Mouse (Mus musculus): ENCODE results near the gene Rnf5. TPM values are rescaled to one million over a fixed set of nuclear protein-coding genes. Genes with fewer than 3 reads are reported as not detected.

Rnf5 gene
- total RNA-seq, 2 experiments from 2014 or later, result 22.0 to 22.1 TPM

DNA sequence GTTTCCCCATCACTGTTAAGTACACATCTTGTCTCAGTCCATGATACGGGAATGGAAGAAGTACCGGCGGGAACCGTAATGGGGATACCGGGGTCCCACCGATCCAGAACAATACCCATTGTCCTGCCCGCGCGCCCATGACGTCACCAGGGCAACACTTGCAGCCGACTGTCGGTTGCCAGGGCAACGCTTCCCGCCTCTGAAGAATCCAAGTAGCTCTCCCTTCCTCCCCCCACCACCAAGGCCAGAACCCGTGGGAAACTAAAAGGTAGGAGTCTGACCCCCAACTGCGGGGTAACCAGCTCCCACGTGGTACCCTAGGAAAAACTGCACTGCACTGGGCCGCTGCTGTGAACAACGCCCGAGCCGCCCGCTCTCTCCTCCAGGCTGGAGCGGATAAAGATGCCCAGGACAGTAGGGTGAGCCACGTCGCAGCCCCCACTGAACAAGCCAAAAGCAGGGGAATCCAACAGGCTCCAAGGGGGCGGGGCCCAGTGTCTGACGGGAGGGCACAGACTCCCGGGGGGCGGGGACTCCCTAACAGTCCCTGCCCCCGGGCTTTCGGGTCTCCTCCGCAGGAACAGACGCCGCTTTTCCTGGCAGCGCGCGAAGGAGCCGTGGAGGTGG, 16.6 kb downstream of the Rnf5 start:
- peak; percentile 59 for DNase-seq (ENCODE audit: low spot score)

DNA sequence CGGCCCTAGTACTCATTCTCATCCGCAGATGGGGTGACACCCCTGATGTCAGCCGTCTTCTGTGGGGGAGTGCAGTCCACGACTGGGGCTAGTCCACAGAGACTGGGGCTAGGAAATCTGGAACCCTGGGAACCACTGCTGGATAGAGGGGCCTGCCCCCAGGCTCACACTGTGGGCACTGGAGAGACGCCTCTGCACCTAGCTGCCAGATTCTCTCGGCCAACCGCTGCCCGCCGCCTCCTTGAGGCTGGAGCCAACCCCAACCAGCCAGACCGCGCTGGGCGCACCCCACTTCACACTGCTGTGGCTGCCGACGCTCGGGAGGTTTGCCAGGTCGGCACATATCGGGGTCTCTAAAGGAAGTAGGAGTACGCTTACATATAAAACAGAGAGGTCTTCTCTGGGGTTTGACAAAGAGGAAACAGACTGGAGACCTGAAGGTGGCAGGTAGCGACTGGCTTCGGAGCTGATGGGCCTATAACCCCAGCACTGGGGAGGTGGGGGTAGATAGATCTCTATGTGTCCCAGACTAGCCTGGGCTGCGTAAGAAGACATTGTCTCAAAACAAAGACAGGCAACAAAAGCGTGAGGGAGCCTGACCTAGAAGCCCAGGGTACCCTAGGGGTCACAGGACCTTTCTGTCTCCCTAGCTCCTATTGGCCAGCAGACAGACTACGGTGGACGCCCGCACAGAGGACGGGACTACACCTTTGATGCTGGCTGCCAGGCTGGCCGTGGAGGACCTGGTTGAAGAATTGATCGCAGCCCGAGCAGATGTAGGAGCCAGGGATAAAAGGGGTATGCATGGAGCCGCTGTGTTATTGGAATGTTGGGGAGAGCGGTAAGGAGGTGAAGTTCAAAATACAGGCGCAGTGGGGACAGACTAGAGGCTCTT, 17.4 kb downstream of the Rnf5 start:
- DNase-seq (ENCODE audit: low spot score), result no peak

DNA sequence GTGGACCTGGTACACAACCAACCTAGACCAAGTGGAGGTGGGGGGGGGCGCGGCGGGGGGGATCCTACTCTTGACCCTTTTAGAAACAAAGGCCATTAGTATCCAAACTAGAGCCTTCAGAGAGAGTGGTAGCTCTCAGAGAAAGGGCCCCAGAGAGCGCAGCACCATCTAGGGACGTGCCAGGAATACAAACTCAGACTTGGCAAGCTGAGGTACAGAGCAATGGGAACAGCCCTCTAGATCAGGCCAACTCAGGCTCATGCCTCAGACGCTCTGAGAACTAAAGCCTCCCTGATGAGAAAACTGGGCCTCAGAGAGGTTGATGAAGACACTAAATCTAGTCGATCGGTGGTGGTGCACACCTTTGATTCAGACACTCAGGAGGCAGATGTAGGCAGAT, 18.4 kb downstream of the Rnf5 start:
- no peak for DNase-seq (ENCODE audit: low spot score)

DNA sequence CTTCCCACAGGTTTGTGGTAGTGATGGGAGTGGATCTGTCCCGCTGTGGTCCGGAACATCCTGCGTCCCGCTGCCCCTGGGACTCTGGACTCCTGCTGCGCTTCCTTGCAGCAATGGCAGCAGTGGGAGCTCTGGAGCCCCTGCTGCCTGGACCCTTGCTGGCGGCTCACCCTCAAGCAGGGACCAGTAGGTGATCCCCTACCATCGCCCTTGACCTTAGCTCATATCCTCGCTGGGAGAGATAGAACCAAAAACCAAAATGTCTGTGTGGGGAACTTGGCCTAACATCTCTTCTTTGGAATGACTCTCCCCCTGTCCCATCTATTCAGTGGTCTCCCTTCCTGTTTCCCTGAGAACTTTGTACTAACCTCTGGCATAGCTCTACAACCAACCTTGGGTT, 19.7 kb downstream of the Rnf5 start:
- DNase-seq (ENCODE audit: low spot score), result no peak

DNA sequence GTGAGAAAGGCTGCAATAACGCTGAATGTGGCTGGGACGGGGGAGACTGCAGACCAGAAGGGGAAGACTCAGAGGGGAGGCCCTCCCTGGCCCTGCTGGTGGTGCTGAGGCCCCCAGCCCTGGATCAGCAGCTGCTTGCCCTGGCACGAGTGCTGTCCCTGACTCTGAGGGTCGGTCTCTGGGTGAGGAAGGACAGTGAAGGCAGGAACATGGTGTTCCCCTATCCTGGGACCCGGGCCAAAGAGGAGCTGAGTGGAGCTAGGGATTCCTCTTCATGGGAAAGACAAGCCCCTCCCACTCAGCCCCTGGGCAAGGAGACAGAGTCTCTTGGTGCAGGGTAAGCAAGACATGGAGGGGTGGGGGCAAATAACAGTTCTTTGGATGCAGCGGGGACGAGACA, 20.1 kb downstream of the Rnf5 start:
- peak; percentile 42 for DNase-seq (ENCODE audit: low spot score)

DNA sequence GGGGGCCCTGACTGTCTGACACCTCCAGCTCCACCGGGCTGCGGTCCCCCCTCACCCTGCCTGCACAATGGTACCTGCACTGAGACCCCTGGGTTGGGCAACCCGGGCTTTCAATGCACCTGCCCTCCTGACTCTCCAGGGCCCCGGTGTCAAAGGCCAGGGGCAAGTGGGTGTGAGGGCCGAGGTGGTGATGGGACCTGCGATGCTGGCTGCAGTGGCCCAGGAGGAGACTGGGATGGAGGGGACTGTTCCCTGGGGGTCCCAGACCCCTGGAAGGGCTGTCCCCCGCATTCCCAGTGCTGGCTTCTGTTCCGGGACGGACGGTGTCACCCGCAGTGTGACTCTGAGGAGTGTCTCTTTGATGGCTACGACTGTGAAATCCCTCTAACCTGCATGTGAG, 21.0 kb downstream of the Rnf5 start:
- no peak for DNase-seq (ENCODE audit: low spot score)

DNA sequence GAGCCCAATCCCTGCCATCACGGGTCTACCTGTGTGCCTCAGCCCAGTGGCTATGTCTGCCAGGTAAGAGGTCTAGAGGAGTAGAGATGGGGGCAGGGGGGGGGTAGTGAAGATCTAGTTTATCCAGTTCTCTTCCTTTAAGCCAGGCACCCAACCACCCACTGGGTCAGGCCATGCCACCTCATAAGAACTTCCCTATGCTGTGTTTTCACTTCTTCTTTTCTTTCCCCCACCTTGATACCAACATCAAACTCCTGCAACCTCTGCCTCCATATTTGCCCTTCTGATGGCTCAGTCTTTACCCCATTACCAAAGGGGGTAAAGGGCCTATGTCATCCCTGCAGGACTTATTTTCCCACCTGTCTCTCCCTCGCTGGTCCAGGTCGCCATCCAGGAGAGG, 25.4 kb downstream of the Rnf5 start:
- DNase-seq (ENCODE audit: low spot score), result no peak

DNA sequence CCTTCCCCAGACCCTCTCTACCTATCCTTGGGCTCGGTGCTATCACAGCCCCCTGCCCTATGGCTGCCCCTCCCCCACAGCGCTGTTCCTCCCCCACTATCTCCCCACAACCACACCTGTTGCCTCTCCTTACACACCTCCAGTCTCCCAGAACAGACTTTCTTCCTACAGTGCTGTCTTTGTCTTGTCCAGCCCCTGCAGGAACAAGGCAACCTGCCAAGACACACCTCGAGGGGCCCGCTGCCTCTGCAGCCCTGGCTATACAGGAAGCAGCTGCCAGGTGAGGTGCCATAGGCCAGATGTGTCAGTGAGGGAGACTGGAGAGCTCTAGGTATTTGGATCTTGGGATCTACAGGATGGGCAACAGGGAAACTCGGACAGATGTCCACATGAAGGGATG, 26.9 kb downstream of the Rnf5 start:
- no peak for DNase-seq (ENCODE audit: low spot score)

DNA sequence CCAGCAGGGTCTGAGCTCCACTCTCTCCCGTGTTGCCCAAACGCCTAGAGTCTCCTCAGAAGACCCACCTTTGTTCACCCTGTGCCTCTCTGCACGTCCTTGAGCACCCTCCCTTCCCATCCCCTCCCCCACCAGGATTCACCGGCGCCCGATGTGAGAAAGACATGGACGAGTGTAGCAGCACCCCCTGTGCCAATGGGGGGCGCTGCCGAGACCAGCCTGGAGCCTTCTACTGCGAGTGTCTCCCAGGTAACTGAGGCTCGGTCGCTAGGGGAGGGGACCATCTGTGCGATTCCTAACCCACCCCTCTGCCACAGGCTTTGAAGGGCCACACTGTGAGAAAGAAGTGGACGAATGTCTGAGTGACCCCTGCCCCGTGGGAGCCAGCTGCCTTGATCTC, 31.1 kb downstream of the Rnf5 start:
- DNase-seq (ENCODE audit: low spot score), result no peak

DNA sequence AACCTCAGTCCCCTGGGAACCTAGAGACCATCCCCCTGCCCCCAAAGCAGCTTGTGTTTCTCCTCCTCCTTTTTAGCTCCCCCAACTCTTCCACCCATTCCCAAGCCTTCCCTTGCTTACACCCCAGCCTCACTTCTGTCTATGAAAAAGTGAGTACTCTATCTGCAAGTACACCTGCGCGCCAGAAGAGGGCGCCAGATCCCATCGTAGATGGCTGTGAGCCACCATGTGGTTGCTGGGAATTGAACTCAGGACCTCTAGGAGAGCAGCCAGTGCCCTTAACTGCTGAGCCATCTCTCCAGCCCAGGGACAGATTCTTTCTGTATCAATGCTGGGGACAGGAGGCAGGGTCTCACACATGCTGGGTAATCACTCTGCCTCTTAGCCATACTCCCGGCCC, 31.6 kb downstream of the Rnf5 start:
- no peak for DNase-seq (ENCODE audit: low spot score)

DNA sequence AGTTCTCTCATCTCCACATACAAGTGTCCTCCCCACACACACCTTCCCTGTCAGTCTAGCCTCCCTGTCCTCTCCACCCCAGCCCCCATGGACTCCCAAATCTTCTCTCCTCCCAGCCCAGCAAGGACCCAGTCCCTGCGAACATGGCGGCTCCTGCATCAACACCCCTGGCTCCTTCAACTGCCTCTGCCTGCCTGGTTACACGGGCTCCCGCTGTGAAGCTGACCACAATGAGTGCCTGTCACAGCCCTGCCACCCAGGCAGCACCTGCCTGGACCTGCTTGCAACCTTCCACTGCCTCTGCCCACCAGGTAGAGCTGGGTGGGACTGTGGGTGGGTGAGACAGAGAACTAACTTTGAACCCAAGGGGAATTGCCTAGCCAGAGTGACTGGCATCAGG, 33.6 kb downstream of the Rnf5 start:
- DNase-seq (ENCODE audit: low spot score), result no peak

DNA sequence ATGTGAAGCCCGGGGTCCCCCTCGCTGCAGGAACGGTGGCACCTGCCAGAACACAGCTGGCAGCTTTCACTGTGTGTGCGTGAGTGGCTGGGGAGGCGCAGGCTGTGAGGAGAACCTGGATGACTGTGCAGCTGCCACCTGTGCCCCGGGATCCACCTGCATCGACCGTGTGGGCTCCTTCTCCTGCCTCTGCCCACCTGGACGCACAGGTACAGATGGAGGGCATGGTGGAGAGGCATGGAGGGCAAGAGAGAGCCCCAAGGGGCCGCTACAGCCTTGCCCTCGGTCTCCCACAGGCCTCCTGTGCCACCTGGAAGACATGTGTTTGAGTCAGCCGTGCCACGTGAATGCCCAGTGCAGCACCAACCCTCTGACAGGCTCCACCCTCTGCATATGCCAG, 35.1 kb downstream of the Rnf5 start:
- no peak for DNase-seq (ENCODE audit: low spot score)

DNA sequence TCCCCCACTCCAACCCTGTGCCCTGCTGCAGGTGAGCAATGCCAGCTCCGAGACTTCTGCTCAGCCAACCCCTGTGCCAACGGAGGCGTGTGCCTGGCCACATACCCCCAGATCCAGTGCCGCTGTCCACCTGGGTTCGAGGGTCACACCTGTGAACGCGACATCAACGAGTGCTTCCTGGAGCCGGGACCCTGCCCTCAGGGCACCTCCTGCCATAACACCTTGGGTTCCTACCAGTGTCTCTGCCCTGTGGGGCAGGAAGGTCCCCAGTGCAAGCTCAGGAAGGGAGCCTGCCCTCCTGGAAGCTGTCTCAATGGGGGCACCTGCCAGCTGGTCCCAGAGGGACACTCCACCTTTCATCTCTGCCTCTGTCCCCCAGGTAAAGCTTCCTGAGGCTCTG, 36.2 kb downstream of the Rnf5 start:
- DNase-seq (ENCODE audit: low spot score), result no peak

DNA sequence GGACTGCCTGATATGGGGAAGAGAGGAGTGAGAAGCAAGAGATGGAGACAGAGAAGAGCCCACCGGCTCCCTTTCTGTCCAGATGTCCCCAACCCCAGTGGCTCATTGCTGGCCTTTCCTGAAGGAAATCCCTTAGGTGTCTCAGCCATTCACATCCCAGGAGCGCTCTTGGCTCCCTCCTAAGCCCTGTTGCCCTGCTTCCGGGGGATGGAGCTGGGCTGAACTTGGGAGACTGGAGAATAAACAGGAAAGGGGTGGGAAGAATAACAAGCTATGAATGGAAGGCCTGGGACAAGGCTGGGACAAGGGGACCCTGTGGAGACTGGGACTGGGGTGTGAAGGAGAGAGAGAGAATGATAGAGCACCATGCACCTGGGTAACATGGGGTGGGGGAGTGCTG, 38.7 kb downstream of the Rnf5 start:
- DNase-seq (ENCODE audit: low spot score), result peak; percentile 29

DNA sequence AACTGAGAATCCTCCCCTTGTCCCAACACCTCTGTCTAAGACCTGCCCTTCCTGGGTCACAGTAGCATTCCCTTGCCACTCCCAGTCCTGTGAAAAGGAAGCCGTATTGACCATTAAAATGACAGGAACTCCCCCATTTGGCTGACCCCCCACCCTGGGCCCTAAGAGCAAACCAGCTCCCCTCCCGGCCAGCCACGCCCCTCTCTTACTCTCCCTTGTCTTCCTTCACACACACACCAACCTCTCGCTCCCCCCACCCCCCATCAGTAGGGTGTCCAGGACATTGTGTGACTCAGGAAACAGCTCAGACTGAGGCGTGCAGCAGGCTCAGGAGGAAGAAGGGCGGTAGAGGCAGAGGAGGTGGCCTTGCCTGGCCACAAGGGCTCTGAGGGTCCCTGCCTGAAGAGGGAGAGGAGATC, 39.5 kb downstream of the Rnf5 start, which contains the start of gene Notch4:
Gene Notch4 (plus strand): TSS at position 266 of the 419 bp plus-strand sequence.
- peak; percentile 28 for DNase-seq (ENCODE audit: low spot score)

DNA sequence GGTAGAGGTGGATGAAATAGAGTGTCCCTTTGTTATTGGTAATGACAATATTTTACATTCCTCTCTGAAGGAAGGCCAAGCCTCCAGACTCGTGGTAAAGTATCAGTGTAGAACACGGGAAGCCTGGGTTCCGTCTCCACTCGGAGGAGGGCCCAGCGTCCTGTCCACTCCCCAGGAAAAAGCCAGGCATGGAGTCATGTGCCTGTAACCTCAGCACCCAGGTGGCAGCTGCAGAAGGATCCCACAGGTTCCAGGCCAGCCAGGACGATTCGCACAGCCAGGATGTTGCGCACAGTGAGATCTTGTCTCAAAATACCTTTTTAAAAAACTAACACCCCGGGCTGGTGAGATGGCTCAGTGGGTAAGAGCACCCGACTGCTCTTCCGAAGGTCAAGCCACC, 40.1 kb downstream of the Rnf5 start:
- no peak for DNase-seq (ENCODE audit: low spot score)

DNA sequence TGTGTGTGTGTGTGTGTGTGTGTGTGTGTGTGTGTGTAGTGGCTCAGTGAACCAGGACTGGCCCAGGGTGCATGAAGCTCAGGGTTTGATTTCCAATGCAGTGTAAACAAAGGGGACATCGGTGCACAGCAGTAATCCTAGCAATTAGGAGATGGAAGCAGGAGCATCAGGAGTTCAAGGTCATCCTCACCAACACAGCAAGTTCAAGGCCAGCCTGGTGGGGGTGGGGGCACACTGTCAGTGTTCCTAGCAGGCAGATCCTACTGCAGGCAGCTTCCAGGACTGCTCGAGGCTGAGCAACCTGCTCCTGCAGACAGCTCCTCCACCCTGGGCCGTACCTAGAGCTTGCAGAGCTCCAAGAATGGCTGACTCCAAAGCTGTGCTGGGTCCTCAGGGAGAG, 40.9 kb downstream of the Rnf5 start:
- DNase-seq (ENCODE audit: low spot score), result no peak

DNA sequence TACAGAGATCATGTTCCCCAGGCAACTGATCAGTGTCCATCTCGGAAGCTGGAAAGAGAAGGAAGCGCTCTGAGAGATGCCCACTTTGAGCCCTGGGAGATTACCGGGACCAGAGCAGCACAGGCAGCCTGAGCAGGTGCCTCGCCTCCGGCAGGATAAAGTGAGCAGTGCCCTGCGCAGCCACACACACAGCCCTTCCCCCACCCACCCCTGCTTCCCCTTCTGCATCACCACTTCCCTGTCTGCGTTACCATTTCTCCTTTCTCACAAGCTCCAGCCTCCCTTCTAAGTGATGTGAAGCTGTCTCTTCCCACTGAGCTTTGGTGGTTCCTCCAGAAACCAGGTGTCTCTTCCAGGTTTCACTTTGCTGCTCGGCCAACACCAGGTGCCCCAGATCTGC, 42.3 kb downstream of the Rnf5 start:
- no peak for DNase-seq (ENCODE audit: low spot score)

DNA sequence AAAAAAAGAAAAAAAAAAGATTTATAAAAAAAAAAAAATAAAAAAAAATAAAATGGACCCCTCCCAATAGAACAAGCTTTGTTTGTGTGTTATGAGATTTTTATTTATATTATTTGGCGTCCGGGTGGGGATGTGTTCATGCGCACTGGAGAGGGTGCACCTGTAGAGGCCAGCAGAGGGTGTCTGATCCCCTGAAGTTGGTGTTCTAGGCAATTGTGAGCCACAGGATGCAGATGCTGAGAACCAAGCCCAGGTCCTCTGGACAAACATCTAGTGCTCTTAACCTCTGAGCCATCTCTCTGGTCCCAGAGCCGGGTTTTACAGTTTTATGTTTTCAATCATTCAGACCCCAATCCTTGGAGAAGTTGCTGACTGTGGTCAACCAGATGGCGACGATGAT, 43.1 kb downstream of the Rnf5 start:
- DNase-seq (ENCODE audit: low spot score), result no peak

DNA sequence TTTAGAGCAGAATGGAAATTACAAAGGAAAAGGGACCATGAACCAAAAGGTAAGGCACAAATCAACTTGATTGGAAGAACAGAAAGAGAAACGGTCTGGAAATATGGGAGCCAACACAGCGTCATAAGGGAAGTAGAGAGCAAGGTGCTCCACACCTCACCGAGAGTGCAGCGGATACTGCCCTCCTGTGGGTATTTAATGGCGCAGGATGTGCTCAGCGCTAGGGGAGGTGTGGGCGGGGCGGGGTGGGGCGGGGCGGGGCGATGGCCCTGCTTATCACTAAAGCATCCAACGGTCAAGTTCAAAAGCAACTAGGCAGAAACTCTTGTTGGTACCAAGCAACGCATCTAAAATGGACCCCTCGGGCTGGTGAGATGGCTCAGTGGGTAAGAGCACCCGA, 43.6 kb downstream of the Rnf5 start:
- no peak for DNase-seq (ENCODE audit: low spot score)

DNA sequence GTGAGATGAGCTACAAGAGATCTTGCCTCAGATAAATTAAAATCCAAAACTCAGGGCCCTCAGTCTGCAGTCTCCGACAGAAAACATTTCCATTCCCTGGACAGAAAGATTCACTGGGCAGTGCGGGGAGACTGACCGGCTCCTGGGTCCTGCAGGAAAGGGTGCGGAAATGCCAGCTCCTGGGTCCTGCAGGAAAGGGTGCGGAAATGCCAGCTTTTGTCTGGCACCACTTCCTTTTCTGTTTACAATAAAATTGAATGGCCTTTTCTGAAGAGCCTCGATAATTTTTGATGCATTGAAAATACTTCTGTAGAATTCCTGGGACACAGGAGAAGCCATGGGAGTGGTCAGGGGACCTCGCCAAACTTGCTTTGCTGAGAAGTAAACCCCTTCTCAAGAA, 44.4 kb downstream of the Rnf5 start:
- DNase-seq (ENCODE audit: low spot score), result no peak

DNA sequence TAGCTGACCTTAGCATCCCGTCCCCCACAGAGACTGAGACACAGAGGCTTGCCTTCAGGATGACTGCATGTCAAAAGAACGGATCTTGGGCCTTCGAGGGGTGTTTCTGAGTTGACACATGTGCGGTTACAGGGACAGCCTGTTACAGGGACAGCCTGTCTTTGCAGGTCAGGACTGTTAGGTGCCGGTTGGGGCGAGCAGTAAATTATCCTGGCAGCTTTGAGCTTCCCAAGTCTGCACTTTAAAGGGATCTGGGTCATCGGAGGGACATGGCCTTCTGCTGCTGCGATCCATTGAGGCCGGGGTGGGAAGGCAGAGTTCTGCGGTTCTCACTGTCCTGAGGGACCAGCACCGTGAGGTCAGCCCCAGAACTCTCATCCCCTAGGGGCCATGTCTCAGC, 46.1 kb downstream of the Rnf5 start:
- peak; percentile 11 for DNase-seq (ENCODE audit: low spot score)

DNA sequence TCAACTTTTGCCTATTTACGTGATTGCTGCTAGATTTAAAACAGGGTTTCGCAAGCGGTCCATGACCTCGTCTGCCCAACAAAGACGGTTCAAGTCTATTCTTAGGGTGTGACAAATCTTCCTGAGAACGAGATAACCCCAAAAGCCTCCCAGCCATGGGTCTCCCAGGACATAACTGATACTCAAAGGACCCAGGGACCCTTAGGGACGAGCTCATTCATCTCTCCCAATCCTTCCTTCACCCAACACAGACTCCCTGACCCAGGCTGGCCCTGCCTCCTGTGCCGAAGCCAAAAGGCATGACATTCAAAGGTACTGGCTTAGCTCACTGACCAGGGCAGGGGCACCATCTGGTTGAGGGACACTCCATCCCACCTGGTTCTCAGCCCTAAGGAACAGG, 47.1 kb downstream of the Rnf5 start:
- no peak for DNase-seq (ENCODE audit: low spot score)
